Mouse (Mus musculus): ENCODE measurements around the gene Def8.
"Not testable (repeated sequence)": the region's sequence is repeated elsewhere in the genome, so short reads cannot be mapped to it uniquely, and the experiment has no call there.

The Def8 gene

DNA sequence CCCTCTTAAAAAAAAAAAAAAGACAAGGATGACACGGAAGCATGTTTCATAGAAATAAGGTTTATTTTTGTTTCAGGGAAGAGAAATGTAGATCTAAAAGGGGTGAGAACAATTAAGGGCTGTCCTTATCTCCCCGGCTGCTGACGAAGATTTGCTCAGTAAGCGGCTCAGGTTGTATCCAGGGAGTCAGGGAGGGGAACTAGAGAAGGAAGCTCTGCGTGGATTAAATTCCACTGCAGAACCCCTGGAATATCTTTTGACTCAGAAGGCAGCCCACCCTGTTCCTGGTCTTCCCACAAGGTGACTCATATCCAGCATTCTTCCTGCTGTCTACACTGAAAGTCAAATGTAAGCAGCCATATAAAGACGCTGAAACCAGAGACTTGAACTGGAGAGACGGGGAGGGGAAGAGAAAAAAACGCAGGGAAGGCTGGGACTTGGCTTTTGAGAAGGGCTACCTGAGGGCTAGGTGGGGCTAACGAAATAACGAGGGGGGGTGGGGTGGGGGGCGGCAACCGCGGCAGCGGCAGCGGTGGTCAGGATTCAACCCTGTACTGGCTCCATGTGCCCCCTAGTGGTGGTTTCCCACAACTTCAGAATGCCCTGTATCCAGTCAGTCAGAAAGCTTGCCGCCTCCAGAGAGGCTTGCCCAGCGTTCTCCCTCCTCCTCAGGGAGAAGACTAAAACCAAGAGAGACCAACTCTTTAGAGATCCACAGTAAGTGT lies 1.1 kb upstream of the Def8 start:
- ChIA-PET POLR2A (interaction anchor here in 3 of 4 experiments (0.6 to 1.9 kb wide), 11 partner anchors 10 to 422 kb away, joined by 3 to 9 read pairs (median 4); partner anchors contain the start of gene Mc1r (in 2 of the 3)), CTCF (interaction anchor here (0.5 to 3.0 kb wide), 55 partner anchors 9 to 534 kb away, joined by 3 to 29 read pairs (median 4); partner anchors contain the start of genes Mc1r (in 4 of the 4), Gas8 (in 1 of the 4), Tcf25 (in 1 of the 4) and Tubb3 (in 1 of the 4))

DNA sequence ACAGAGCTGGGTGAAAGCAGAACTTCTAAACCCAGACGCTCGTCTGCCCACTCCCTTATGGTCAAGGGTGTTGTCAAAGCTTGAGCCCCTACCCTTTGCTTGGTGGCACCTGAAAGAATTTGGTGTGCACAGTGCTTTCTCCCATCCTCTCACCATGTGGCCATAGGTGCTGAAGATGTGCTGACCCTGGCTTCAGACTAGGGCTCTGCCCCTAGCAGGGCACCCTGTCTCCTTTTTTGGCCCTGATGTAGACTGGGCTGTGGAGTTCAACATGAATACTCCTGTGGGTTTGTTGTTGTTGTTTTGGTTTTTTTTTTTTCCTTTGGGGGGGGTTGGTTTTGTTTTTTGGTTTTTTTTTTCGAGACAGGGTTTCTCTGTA lies 557 bp upstream of the Def8 start:
- POLR2A ChIA-PET, result interaction anchor here in 2 of 4 experiments (0.6 to 1.9 kb wide), 9 partner anchors 10 to 790 kb away, joined by 3 to 9 read pairs (median 3); partner anchors contain the start of gene Mc1r (in 1 of the 2)

GRCm38 (mm10) chr8:123426511-123427509 lies 3.5 kb downstream of the Def8 start:
- ChIA-PET POLR2A (interaction anchor here in 1 of 4 experiments (0.9 kb wide), 1 partner anchor 14 kb away, joined by 3 read pairs; no protein-coding TSS in a partner anchor), CTCF (no interaction called here)

More for the DNA sequence above, 557 bp upstream of the Def8 start:
- CTCF ChIA-PET, result interaction anchor here (0.5 to 3.0 kb wide), 56 partner anchors 10 to 1832 kb away, joined by 3 to 29 read pairs (median 4); partner anchors contain the start of genes Mc1r (in 4 of the 4), Gas8 (in 1 of the 4), Tcf25 (in 1 of the 4) and Tubb3 (in 1 of the 4)

DNA sequence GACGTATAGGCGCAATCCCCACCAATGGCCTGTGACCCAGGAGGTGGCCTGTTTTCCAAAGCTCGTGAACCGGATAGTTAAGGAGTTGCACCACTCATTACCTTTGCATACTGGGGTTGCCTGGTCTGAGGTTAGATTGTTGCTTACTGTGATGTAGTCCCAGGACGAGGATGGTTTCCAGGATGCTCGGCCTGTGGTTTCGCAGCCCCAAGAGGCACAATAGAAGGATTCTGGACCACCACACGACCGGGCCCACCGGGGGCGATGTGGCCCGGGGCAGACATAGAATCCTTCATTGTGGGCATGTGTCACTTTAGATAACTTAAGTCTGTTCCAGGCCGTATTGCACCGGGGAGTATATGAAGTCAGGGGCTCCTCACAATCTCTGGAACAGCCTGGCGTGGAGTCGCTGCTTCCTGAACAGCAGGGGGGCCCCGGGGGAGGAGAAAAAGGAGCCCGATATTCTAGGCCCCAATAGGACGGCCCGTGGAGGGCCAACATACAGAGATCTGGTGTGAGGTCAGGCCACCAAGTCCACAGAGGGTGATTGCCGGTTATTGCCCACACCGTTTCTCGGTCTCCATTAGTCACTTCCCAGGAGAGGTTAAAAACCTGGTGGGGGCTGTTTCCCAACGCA lies 4.4 kb downstream of the Def8 start:
- POLR2A ChIA-PET, result no interaction called here
- CTCF ChIA-PET, result no interaction called here

DNA sequence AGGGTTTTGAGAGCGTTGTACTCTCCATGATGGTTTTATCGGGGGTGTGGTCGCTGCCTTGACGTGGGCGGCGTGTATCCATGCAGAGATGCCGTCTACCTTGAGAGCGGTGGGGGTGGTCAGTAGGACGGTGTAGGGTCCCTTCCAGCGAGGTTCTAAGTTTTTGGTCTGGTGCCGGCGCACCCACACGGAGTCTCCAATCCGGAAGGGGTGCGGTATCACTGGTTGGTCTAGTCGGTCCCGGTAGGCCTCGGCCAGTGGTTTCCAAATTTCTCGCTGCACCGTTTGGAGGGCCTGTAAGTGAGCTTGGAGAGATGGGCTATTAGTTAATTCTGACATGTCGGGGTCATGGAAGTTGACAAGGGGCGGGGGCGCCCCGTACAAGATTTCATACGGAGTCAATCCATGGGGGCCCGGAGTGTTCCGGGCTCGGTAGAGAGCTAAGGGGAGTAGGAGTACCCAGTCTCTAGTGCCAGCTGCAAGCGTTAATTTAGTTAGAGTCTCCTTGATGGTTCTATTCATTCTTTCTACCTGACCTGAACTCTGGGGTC lies 5.1 kb downstream of the Def8 start:
- CTCF ChIA-PET, result no interaction called here
- POLR2A ChIA-PET, result no interaction called here

GRCm38 (mm10) chr8:123428939-123429721 lies 5.8 kb downstream of the Def8 start:
- ChIA-PET POLR2A (no interaction called here), CTCF (no interaction called here)

DNA sequence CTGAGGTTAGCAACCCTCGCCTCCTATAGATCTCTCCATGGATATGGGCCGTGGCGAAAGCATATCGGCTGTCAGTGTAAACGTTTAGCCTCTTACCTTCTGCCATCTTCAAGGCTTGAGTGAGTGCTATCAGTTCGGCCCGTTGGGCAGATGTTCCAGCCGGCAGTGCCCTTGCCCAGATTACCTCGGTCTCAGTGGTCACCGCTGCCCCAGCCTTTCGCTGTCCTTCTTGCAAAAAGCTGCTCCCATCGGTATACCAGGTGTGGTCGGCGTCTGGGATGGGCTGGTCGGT lies 6.3 kb downstream of the Def8 start:
- CTCF ChIA-PET, POLR2A ChIA-PET: not testable (repeated sequence)

DNA sequence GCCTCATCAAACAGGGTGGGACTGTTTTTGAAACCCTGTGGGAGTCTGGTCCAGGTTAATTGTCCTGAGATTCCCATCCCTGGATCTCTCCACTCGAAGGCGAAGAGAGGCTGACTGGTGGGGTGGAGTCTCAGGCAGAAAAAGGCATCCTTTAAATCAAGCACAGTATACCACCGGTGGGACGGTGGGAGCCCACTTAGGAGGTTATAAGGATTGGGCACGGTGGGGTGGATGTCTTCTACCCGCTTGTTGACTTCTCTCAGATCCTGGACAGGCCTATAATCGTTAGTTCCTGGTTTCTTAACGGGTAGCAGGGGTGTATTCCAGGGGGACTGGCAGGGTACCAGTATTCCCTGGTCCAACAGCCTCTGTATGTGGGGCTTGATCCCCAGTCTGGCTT lies 7.6 kb downstream of the Def8 start:
- CTCF ChIA-PET, POLR2A ChIA-PET: not testable (repeated sequence)

DNA sequence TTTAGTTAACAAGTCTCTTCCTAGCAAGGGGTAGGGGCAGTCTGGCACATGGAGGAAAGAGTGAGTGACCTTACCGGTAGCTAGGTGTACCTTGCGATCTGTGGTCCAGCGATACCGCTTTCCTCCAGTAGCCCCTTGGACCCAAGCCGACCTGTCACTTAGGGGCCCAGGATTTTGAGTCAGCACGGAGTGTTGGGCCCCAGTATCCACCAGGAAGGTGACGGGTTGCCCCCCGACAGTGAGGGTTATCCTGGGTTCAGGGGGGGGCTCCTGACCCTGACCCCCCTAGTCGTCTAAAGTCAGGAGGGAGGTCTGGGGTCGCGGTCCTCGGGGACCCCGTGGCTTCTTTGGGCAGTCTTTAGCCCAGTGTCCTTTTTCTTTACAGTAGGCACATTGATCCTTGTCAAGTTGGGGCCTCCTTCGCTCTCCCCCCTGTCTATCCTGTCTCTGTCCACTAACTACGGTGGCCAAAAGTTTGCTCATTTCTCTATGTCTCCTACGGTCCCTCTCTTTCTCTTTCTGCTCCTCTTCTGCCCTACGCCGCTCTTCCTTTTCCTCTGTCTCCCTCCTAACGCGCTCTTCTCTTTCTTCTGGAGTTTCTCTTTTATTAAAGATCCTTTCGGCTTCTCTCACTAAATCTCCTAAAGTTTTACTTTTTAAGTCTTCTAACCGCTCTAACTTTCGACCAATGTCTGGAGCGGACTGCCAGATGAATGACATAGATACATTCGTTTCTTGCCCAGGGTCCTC lies 8.5 kb downstream of the Def8 start:
- ChIA-PET CTCF (no interaction called here), POLR2A (no interaction called here)

DNA sequence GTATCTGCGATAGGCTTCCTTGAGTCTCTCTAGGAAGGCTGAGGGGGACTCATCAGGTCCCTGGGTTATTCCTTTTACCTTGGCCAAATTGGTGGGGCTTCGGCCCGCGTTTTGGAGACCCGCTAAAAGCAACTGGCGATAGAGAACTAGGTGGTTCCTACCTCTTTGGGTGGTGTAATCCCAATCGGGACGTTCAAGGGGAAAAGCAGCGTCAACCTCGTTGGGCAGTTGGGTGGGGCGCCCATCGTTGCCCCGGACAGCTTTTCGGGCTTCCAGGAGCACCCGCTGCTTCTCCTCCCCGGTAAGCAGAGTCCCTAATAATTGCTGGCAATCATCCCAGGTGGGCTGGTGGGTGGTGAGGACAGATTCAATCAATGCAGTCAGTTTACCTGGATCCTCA lies 9.1 kb downstream of the Def8 start:
- POLR2A ChIA-PET, result no interaction called here

DNA sequence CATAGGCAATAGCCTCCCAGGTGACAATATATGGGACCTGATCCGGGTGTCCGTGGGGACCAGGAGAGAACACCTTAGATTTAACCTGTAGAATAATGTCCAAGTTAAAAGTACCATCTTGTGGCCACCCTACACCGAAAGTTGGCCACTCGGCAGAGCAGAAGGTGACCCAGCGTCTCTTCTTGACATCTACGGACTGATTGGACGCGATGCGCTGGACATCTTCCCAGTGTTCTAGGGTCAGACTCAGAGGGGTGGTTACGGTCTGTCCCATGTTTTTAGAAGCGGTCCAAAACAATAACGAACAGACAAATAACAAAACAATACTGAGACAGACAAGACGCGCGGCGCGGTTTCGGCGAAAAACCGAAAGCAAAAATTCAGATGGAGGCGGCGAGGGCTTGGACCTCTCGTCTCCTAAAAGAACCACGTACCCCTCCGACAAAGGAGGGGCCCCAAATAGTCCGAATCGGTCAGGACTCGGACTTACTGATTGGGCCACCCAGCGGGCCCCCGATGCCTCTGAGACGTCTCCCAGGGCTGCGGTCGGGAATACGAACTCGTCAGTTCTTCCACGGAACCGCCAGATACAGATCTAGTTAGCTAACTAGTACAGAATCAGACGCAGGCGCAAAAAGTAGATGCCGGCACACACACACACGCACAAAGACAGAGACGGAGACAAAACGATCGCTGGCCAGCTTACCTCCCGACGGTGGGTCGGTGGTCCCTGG lies 10.1 kb downstream of the Def8 start:
- POLR2A ChIA-PET, CTCF ChIA-PET: not testable (repeated sequence)

More for the DNA sequence above, 9.1 kb downstream of the Def8 start:
- CTCF ChIA-PET, result no interaction called here

- ChIA-PET CTCF (interaction anchor here in 3 of 4 experiments (1.2 to 2.3 kb wide), 3 partner anchors 17 to 19 kb away, joined by 3 to 10 read pairs (median 4); no protein-coding TSS in a partner anchor), POLR2A (interaction anchor here in 1 of 4 experiments (2.9 kb wide), 1 partner anchor 12 kb away, joined by 19 read pairs; no protein-coding TSS in a partner anchor)
Measured at GRCm38 (mm10) chr8:123441788-123442187, 18.5 kb downstream of the Def8 start.

- CTCF ChIA-PET, result interaction anchor here (0.5 to 2.3 kb wide), 32 partner anchors 10 to 209 kb away, joined by 3 to 10 read pairs (median 5); partner anchors contain the start of genes Mc1r (in 4 of the 4), Afg3l1 (in 2 of the 4), Tcf25 (in 1 of the 4) and Vps9d1 (in 1 of the 4)
Measured at GRCm38 (mm10) chr8:123442351-123442750, 19.0 kb downstream of the Def8 start.

GRCm38 (mm10) chr8:123442871-123443575 lies 19.7 kb downstream of the Def8 start:
- POLR2A ChIA-PET, result interaction anchor here in 3 of 4 experiments (0.5 to 2.9 kb wide), 23 partner anchors 9 to 153 kb away, joined by 3 to 19 read pairs (median 4); partner anchors contain the start of genes Dbndd1 (in 2 of the 3), Afg3l1 (in 1 of the 3), Gas8 (in 1 of the 3) and Spire2 (in 1 of the 3)

More at GRCm38 (mm10) chr8:123442351-123442750, 19.0 kb downstream of the Def8 start:
- POLR2A ChIA-PET, result interaction anchor here in 3 of 4 experiments (0.5 to 2.9 kb wide), 15 partner anchors 10 to 133 kb away, joined by 3 to 19 read pairs (median 4); partner anchors contain the start of genes Afg3l1 (in 1 of the 3), Dbndd1 (in 1 of the 3), Gas8 (in 1 of the 3) and Spire2 (in 1 of the 3)

GRCm38 (mm10) chr8:123443576-123443921 lies 20.2 kb downstream of the Def8 start:
- CTCF ChIA-PET, result interaction anchor here (0.5 to 2.3 kb wide), 41 partner anchors 10 to 885 kb away, joined by 3 to 10 read pairs (median 5); partner anchors contain the start of genes Mc1r (in 4 of the 4), Afg3l1 (in 2 of the 4), Dbndd1 (in 1 of the 4) and Tcf25 (in 1 of the 4)

More at GRCm38 (mm10) chr8:123442871-123443575, 19.7 kb downstream of the Def8 start:
- CTCF ChIA-PET, result interaction anchor here (0.5 to 2.3 kb wide), 44 partner anchors 9 to 884 kb away, joined by 3 to 10 read pairs (median 5); partner anchors contain the start of genes Mc1r (in 4 of the 4), Afg3l1 (in 2 of the 4), Dbndd1 (in 1 of the 4) and Tcf25 (in 1 of the 4)

More at GRCm38 (mm10) chr8:123443576-123443921, 20.2 kb downstream of the Def8 start:
- POLR2A ChIA-PET, result interaction anchor here in 3 of 4 experiments (0.6 to 2.9 kb wide), 20 partner anchors 9 to 154 kb away, joined by 3 to 19 read pairs (median 4); partner anchors contain the start of genes Dbndd1 (in 2 of the 3), Afg3l1 (in 1 of the 3), Gas8 (in 1 of the 3) and Spire2 (in 1 of the 3)

Measured in embryonic stem cell, embryonic (primary cell).